Mouse (Mus musculus) embryonic facial prominence, embryonic 10.5 days (tissue): ENCODE measurements around the gene Ptprc. TPM values are rescaled to one million over a fixed set of nuclear protein-coding genes. Genes with fewer than 3 reads are reported as not detected.
A peak's percentile ranks its signal among the peaks of the same experiment; 100 is the strongest.

Experiments
- DNase-seq: peaks from one replicate; pipeline ENCODE4 v3.0.0-alpha.2; 2017; ENCODE audit warnings: low spot score
- H3K27ac ChIP-seq: fragments of 300-500 bp; sonication (generic); replicated peaks from 2 replicates; pipeline ENCODE4 v1.5.1; 2016; ENCODE audit warnings: mild to moderate bottlenecking
- H3K27me3 ChIP-seq: fragments of 300-500 bp; sonication (generic); replicated peaks from 2 replicates; pipeline ENCODE4 v1.6.1; 2016; ENCODE audit warnings: low read depth, mild to moderate bottlenecking; ENCODE audit not compliant: poor library complexity, severe bottlenecking
- H3K36me3 ChIP-seq: fragments of 300-500 bp; sonication (generic); replicated peaks from 2 replicates; pipeline ENCODE4 v1.6.1; 2016; ENCODE audit warnings: mild to moderate bottlenecking, moderate library complexity
- H3K4me1 ChIP-seq: fragments of 300-500 bp; sonication (generic); 2 replicates; pipeline ENCODE4 v1.6.1; 2016
- H3K4me3 ChIP-seq: fragments of 300-500 bp; sonication (generic); 2 replicates; pipeline ENCODE4 v1.5.1; 2016; ENCODE audit warnings: mild to moderate bottlenecking, moderate library complexity
- H3K9me3 ChIP-seq: fragments of 300-500 bp; sonication (generic); 2 replicates; pipeline ENCODE4 v1.6.1; 2016; ENCODE audit warnings: mild to moderate bottlenecking
- WGBS: fragments of 180-500 bp; shearing (Covaris S2); methylation state at CpG from one replicate; pipeline ENCODE4 v1.1.7; 2016; 5-methylcytosine and 5-hydroxymethylcytosine counted together
- polyA plus RNA-seq: library from polyadenylated mRNA; unstranded; fragments of >200 nt; fragmentation: Nextera tagmentation; extraction: Ambion mirVana; gene quantifications from 2 replicates; pipeline ENCODE4 v1.2.1, GENCODE M21; 2016

The Ptprc gene
- polyA plus RNA-seq = 1.6 and 1.8 TPM in 2 replicates

- no peak for DNase-seq
- WGBS = 82% methylated on average over 4 of the region's 4 CpGs
- no peaks in the 10 kb centered on the region for H3K36me3 ChIP-seq
- H3K4me3 ChIP-seq = no peak within 1 kb of the TSS
- H3K27me3 ChIP-seq = no peaks in the 10 kb centered on the region
- H3K27ac ChIP-seq = no peak within 1 kb of the TSS
- no peaks in the 10 kb centered on the region for H3K4me1 ChIP-seq
- H3K9me3 ChIP-seq = no peaks in the 10 kb centered on the region
Measured at GRCm38 (mm10) chr1:138175494-138175893, at the start of gene Ptprc. Ptprc (minus strand) TSS chr1:138175708.

GRCm38 (mm10) chr1:138214736-138215458 lies 39.4 kb upstream of the Ptprc start:
- Histone ChIP-seq H3K4me3 (no peak overlapping the region), H3K9me3 (no peaks in the 10 kb centered on the region), H3K27me3 (no peaks in the 10 kb centered on the region), H3K27ac (no peak overlapping the region), H3K36me3 (no peaks in the 10 kb centered on the region), H3K4me1 (no peaks in the 10 kb centered on the region)
- 79% methylated on average over 3 of the region's 3 CpGs for WGBS
- DNase-seq = no peak

GRCm38 (mm10) chr1:138210387-138211024 lies 35.0 kb upstream of the Ptprc start:
- Histone ChIP-seq H3K9me3 (no peaks in the 10 kb centered on the region), H3K36me3 (no peaks in the 10 kb centered on the region), H3K27me3 (no peaks in the 10 kb centered on the region), H3K27ac (no peak overlapping the region), H3K4me3 (no peak overlapping the region), H3K4me1 (0 out of 2 replicates have a peak, but pooled peaks cover 4% of the 10 kb centered on the region)
- 82% methylated on average over 3 of the region's 3 CpGs for WGBS
- DNase-seq = no peak

GRCm38 (mm10) chr1:138209751-138210150 lies 34.2 kb upstream of the Ptprc start:
- DNase-seq = no peak
- 90% methylated on average over 3 of the region's 3 CpGs for WGBS
- no peak overlapping the region for H3K4me3 ChIP-seq

GRCm38 (mm10) chr1:138206041-138206440 lies 30.5 kb upstream of the Ptprc start:
- Histone ChIP-seq H3K27ac (no peak overlapping the region), H3K9me3 (no peaks in the 10 kb centered on the region), H3K4me3 (no peak overlapping the region), H3K4me1 (0 out of 2 replicates have a peak, but pooled peaks cover 4% of the 10 kb centered on the region), H3K36me3 (no peaks in the 10 kb centered on the region), H3K27me3 (no peaks in the 10 kb centered on the region)
- DNase-seq = peak; percentile 9
- 56% methylated on average over 7 of the region's 7 CpGs for WGBS

More at GRCm38 (mm10) chr1:138209751-138210150, 34.2 kb upstream of the Ptprc start:
- Histone ChIP-seq H3K36me3 (no peaks in the 10 kb centered on the region), H3K27me3 (no peaks in the 10 kb centered on the region), H3K27ac (no peak overlapping the region), H3K4me1 (0 out of 2 replicates have a peak, but pooled peaks cover 4% of the 10 kb centered on the region), H3K9me3 (no peaks in the 10 kb centered on the region)

GRCm38 (mm10) chr1:138191689-138192508 lies 16.4 kb upstream of the Ptprc start:
- DNase-seq = no peak
- WGBS = 79% methylated on average over 8 of the region's 8 CpGs
- H3K9me3 ChIP-seq = no peaks in the 10 kb centered on the region
- no peaks in the 10 kb centered on the region for H3K27me3 ChIP-seq
- H3K4me1 ChIP-seq = no peaks in the 10 kb centered on the region
- no peak overlapping the region for H3K27ac ChIP-seq
- no peak overlapping the region for H3K4me3 ChIP-seq
- H3K36me3 ChIP-seq = no peaks in the 10 kb centered on the region

- Histone ChIP-seq H3K9me3 (no peaks in the 10 kb centered on the region), H3K4me1 (no peaks in the 10 kb centered on the region), H3K27ac (no peak overlapping the region), H3K4me3 (no peak overlapping the region), H3K36me3 (no peaks in the 10 kb centered on the region), H3K27me3 (no peaks in the 10 kb centered on the region)
- no peak for DNase-seq
- 89% methylated on average over 4 of the region's 4 CpGs for WGBS
Measured at GRCm38 (mm10) chr1:138188131-138188530, 12.6 kb upstream of the Ptprc start.

- Histone ChIP-seq H3K27me3 (no peaks in the 10 kb centered on the region), H3K27ac (no peak overlapping the region), H3K9me3 (no peaks in the 10 kb centered on the region), H3K4me1 (no peaks in the 10 kb centered on the region), H3K4me3 (no peak overlapping the region), H3K36me3 (no peaks in the 10 kb centered on the region)
- no peak for DNase-seq
- 75% methylated on average over 4 of the region's 4 CpGs for WGBS
Measured at GRCm38 (mm10) chr1:138185904-138186303, 10.4 kb upstream of the Ptprc start.

- Histone ChIP-seq H3K4me3 (no peak overlapping the region), H3K9me3 (no peaks in the 10 kb centered on the region), H3K36me3 (no peaks in the 10 kb centered on the region), H3K27me3 (no peaks in the 10 kb centered on the region), H3K27ac (no peak overlapping the region), H3K4me1 (no peaks in the 10 kb centered on the region)
- no peak for DNase-seq
Measured at GRCm38 (mm10) chr1:138180081-138180480, 4.6 kb upstream of the Ptprc start.

GRCm38 (mm10) chr1:138174705-138175492 lies 609 bp downstream of the Ptprc start:
- Histone ChIP-seq H3K4me1 (no peaks in the 10 kb centered on the region), H3K4me3 (no peak overlapping the region), H3K9me3 (no peaks in the 10 kb centered on the region), H3K27me3 (no peaks in the 10 kb centered on the region), H3K36me3 (no peaks in the 10 kb centered on the region), H3K27ac (no peak overlapping the region)
- no peak for DNase-seq
- 85% methylated on average over 9 of the region's 9 CpGs for WGBS

GRCm38 (mm10) chr1:138174143-138174542 lies 1.4 kb downstream of the Ptprc start:
- Histone ChIP-seq H3K4me3 (no peak overlapping the region), H3K27me3 (no peaks in the 10 kb centered on the region), H3K4me1 (no peaks in the 10 kb centered on the region), H3K27ac (no peak overlapping the region), H3K9me3 (no peaks in the 10 kb centered on the region), H3K36me3 (no peaks in the 10 kb centered on the region)
- no peak for DNase-seq
- WGBS = 87% methylated on average over 4 of the region's 4 CpGs

- H3K36me3 ChIP-seq = no peaks in the 10 kb centered on the region
- H3K9me3 ChIP-seq = no peaks in the 10 kb centered on the region
- no peaks in the 10 kb centered on the region for H3K4me1 ChIP-seq
- no peak overlapping the region for H3K4me3 ChIP-seq
- H3K27me3 ChIP-seq = no peaks in the 10 kb centered on the region
- no peak overlapping the region for H3K27ac ChIP-seq
- WGBS = 83% methylated on average over 6 of the region's 6 CpGs
- DNase-seq = no peak
Measured at GRCm38 (mm10) chr1:138173669-138174068, 1.8 kb downstream of the Ptprc start.
